Mouse (Mus musculus) intestine, postnatal 0 days (tissue): ENCODE measurements around the gene Sorcs3. TPM values are rescaled to one million over a fixed set of nuclear protein-coding genes. Genes with fewer than 3 reads are reported as not detected.

Experiments used
- ATAC-seq: fragments of 200-750 bp; cut with Nextera tagmentation; 2 replicates; pipeline ENCODE4 v1.8.0; 2017; ENCODE audit warnings: mild to moderate bottlenecking, moderate TSS enrichment, moderate library complexity
- H3K27ac ChIP-seq: fragments of 300-500 bp; sonication (generic); 2 replicates; pipeline ENCODE4 v1.5.1; 2014; ENCODE audit warnings: mild to moderate bottlenecking, low read depth, low read length, moderate library complexity
- H3K27me3 ChIP-seq: fragments of 300-500 bp; sonication (generic); replicated peaks from 2 replicates; pipeline ENCODE4 v1.6.1; 2014; ENCODE audit warnings: low read length, mixed read lengths; ENCODE audit not compliant: control insufficient read depth, insufficient read depth
- H3K36me3 ChIP-seq: fragments of 300-500 bp; sonication (generic); 2 replicates; pipeline ENCODE4 v1.6.1; 2014; ENCODE audit warnings: mild to moderate bottlenecking, moderate library complexity; ENCODE audit not compliant: control insufficient read depth, insufficient read depth
- H3K4me1 ChIP-seq: fragments of 300-500 bp; sonication (generic); replicated peaks from 2 replicates; pipeline ENCODE4 v1.6.1; 2014; ENCODE audit warnings: antibody characterized with exemption, low read length, mixed read lengths; ENCODE audit not compliant: control insufficient read depth, insufficient read depth
- H3K4me2 ChIP-seq: fragments of 300-500 bp; sonication (generic); replicated peaks from 2 replicates; pipeline ENCODE4 v1.6.1; 2014; ENCODE audit warnings: low read depth, mild to moderate bottlenecking, moderate library complexity
- H3K4me3 ChIP-seq: fragments of 300-500 bp; sonication (generic); 2 replicates; pipeline ENCODE4 v1.5.1; 2014; ENCODE audit warnings: low read depth, low read length
- H3K9ac ChIP-seq: fragments of 300-500 bp; sonication (generic); 2 replicates; pipeline ENCODE4 v1.6.1; 2014; ENCODE audit warnings: mild to moderate bottlenecking, low read depth, low read length
- H3K9me3 ChIP-seq: fragments of 300-500 bp; sonication (generic); 2 replicates; pipeline ENCODE4 v1.6.1; 2016; ENCODE audit warnings: mixed run types; ENCODE audit not compliant: control insufficient read depth
- CTCF ChIP-seq: sonication (generic); IDR thresholded peaks from 2 replicates; pipeline ENCODE4 v1.5.1; 2016; ENCODE audit warnings: low read depth, mild to moderate bottlenecking, control low read depth, antibody characterized with exemption, moderate library complexity
- WGBS: fragments of 180-500 bp; shearing (Covaris S2); extraction: QIAGEN DNeasy Blood & Tissue Kit; methylation state at CpG from one replicate; pipeline ENCODE4 v1.1.7; 2014; 5-methylcytosine and 5-hydroxymethylcytosine counted together
- polyA plus RNA-seq: library from polyadenylated mRNA; unstranded; fragments of >200 nt; fragmentation: Nextera tagmentation; extraction: Ambion mirVana; gene quantifications from 2 replicates; pipeline ENCODE4 v1.2.1, GENCODE M21; 2015

Sorcs3 gene
- polyA plus RNA-seq, 1 experiment from 2014 or later, result 0.37 TPM

DNA sequence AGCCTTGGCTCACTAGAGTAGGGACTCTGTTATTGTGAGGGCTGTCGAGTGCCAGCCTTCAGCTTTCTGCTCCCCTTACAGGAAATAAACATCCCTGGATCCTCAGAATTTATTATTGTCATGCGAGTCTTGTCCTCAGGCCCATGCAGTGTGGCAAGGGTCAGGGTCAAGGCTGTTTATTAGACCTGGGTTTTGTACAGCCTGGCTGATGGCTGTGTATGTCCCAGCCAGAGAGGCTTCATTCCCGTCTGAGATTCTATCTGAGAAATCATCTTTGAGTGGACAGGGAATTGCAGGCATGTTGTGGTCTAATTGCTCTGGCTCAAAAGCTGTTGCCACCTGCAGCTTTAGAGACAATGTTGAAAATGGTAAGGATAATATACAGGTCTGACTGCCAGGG lies 285.3 kb downstream of the Sorcs3 start:
- H3K27ac ChIP-seq, result no peak overlapping the region
- no peak overlapping the region for H3K4me2 ChIP-seq
- no peak overlapping the region for H3K9ac ChIP-seq
- H3K4me1 ChIP-seq, result no peaks in the 10 kb centered on the region
- H3K9me3 ChIP-seq, result no peaks in the 10 kb centered on the region
- ATAC-seq, result no peak
- no peak for TF ChIP-seq CTCF
- no peaks in the 10 kb centered on the region for H3K27me3 ChIP-seq
- H3K36me3 ChIP-seq, result no peaks in the 10 kb centered on the region
- no peak overlapping the region for H3K4me3 ChIP-seq
- WGBS, result 46% methylated on average over 3 of the region's 3 CpGs

DNA sequence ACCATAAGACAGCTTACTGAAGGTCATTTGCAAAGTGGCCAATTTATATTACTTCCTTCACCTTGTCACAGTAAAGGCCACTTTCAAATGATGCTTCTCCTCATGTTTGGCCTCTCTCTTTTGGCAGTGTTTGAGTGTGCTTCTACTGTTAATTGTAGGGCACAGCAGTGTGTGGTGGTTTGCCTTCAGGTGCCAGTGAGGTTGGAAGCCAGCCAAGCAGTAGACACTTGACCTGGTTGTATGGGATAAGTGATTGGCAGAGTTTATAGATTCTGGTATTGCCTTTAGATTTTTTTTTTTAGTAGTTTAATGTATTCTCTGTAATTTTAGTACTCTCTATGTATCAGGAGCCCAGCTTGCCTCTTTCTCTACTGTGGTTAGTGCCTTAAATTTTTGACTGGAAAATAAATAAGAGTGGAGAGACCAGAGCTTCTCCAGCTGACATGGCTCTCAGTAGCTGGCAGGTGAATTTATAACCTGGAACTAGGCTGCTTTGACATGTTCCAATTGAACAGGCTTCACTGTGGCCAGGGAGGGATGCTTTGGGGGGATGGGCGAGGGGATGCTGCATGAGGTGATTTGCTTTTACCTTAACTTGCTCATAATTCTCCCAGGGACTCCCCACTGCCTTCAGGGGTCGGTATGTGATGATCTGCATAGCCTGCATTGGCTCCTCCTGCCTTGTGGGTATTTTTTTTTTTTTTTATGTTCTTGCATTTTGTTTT lies 298.2 kb downstream of the Sorcs3 start:
- H3K27ac ChIP-seq, result no peak overlapping the region
- no peak for ATAC-seq

DNA sequence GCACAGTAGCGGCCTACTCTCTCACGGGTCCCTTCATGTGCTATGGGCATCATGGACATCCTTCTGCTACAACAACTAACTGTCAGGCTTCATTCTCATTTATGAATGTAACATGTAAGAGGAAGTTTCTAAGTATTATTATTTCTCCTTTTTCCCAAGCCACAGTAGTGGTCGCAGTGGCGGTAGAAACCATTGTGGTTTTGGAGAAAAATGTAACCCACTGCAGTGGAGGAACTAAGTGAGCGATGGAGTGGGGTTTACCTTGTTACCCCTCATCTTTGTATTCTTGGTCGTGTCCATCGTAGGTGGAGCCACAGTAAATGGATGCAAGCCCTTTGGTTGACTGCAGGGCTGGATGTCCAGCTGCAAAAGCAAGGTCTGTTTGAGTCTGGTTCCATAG lies 318.0 kb downstream of the Sorcs3 start:
- no peaks in the 10 kb centered on the region for H3K4me1 ChIP-seq
- H3K9me3 ChIP-seq, result no peaks in the 10 kb centered on the region
- H3K4me2 ChIP-seq, result no peak overlapping the region
- TF ChIP-seq CTCF, result no peak
- ATAC-seq, result no peak
- H3K4me3 ChIP-seq, result no peak overlapping the region
- no peaks in the 10 kb centered on the region for H3K36me3 ChIP-seq
- no peak overlapping the region for H3K27ac ChIP-seq
- WGBS, result 91% methylated on average over 7 of the region's 7 CpGs
- H3K27me3 ChIP-seq, result no peaks in the 10 kb centered on the region
- no peak overlapping the region for H3K9ac ChIP-seq

More for the DNA sequence above, 298.2 kb downstream of the Sorcs3 start:
- no peak overlapping the region for H3K4me2 ChIP-seq
- no peak overlapping the region for H3K4me3 ChIP-seq
- H3K9ac ChIP-seq, result no peak overlapping the region
- TF ChIP-seq CTCF, result no peak
- 58% methylated on average over 2 of the region's 2 CpGs for WGBS
- no peaks in the 10 kb centered on the region for H3K4me1 ChIP-seq
- no peaks in the 10 kb centered on the region for H3K27me3 ChIP-seq
- H3K9me3 ChIP-seq, result no peaks in the 10 kb centered on the region
- no peaks in the 10 kb centered on the region for H3K36me3 ChIP-seq

DNA sequence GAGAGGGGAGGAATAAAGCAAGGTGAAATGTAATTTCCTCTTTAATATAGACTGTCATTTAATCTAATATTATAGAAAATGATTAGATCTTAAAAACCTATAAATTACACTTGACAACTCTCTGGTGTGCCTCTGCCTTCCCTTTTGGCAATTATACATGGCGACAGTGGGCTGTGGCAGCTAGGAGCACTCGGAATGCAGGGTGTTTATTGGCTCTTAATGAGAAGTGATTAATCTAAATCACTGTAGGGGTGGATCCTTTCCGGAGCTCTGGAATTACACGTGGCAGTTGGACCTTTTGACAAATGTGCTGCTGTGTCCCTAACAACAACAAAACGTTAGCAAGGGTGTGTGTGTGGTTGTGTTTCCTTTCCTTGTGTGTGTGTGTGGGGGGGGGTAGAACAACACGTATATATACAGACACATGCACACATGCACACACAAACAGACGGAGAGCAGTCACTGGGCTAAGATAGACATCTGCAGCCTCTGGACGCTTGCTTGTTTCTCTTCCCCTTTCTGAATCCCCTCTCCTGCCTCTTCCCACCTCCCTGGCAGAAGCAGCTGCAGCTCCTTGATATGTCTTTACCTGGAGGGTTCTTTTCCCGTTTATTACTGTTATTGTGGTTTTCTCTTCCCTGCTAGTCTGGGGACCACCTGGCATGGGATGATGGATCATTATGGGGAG lies 318.8 kb downstream of the Sorcs3 start:
- Histone ChIP-seq H3K36me3 (no peaks in the 10 kb centered on the region), H3K27ac (no peak overlapping the region), H3K4me3 (no peak overlapping the region), H3K9me3 (no peaks in the 10 kb centered on the region), H3K9ac (no peak overlapping the region), H3K27me3 (no peaks in the 10 kb centered on the region), H3K4me1 (no peaks in the 10 kb centered on the region), H3K4me2 (no peak overlapping the region)
- ATAC-seq, result no peak
- TF ChIP-seq CTCF, result no peak
- 30% methylated on average over 9 of the region's 9 CpGs for WGBS

DNA sequence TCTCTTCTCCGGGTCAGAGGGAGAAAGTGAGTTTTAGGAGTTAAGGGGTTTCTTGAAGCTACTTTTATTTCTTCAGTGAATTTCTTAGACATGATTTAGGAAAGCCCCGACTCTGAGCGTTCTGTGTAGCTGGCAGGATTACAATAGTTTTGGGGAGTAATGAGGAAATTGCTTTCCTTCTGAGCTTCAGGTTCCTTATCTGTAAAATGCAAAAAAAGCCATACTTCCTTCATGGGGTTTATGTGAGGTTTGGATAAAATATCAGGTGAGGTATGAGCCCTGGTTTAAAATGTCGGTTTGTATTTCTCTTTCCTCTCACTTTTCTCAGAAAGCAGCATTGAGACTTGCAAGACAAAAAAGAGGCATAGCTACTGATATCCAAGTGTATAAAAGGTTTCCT lies 327.8 kb downstream of the Sorcs3 start:
- no peaks in the 10 kb centered on the region for H3K4me1 ChIP-seq
- no peak for TF ChIP-seq CTCF
- H3K9me3 ChIP-seq, result no peaks in the 10 kb centered on the region
- H3K4me2 ChIP-seq, result no peak overlapping the region
- H3K36me3 ChIP-seq, result no peaks in the 10 kb centered on the region
- 82% methylated on average over 4 of the region's 4 CpGs for WGBS
- no peak for ATAC-seq
- H3K9ac ChIP-seq, result no peak overlapping the region
- H3K27me3 ChIP-seq, result no peaks in the 10 kb centered on the region
- H3K4me3 ChIP-seq, result no peak overlapping the region
- no peak overlapping the region for H3K27ac ChIP-seq

DNA sequence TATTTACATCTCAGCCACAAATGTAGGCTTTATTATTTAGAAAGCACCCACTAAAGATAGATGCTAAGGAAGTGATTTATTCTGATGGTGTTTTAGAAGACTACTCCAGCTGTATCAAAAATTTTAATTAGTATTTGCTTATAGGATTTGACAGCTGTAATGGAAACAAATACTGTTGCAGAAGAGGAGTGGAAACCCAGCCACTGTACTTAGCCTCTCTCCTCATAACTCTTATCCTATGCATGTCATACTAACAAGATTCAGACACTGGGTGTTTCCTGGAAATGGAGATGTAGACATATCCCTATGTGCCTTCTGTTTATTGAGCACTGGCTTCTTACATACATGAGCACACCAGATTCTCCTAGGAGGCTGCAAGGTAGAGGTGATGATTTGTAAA lies 338.5 kb downstream of the Sorcs3 start:
- H3K4me1 ChIP-seq, result no peaks in the 10 kb centered on the region
- H3K36me3 ChIP-seq, result no peaks in the 10 kb centered on the region
- no peaks in the 10 kb centered on the region for H3K9me3 ChIP-seq
- no peaks in the 10 kb centered on the region for H3K27me3 ChIP-seq
- no peak overlapping the region for H3K4me2 ChIP-seq
- H3K27ac ChIP-seq, result no peak overlapping the region
- no peak overlapping the region for H3K9ac ChIP-seq
- ATAC-seq, result no peak
- no peak overlapping the region for H3K4me3 ChIP-seq
- TF ChIP-seq CTCF, result no peak
